Mouse (Mus musculus) ES-Bruce4 (cell line): ENCODE results near the gene Cldn3. TPM values are rescaled to one million over a fixed set of nuclear protein-coding genes. Genes with fewer than 3 reads are reported as not detected.
A peak's percentile ranks its signal among the peaks of the same experiment; 100 is the strongest.

ENCODE experiments used
- H3K27ac ChIP-seq: 2 replicates; pipeline ENCODE4 v1.5.1; 2012; ENCODE audit warnings: low read length, inconsistent platforms; ENCODE audit not compliant: insufficient read depth
- H3K27me3 ChIP-seq: 2 replicates; pipeline ENCODE4 v1.6.1; 2012; ENCODE audit warnings: mild to moderate bottlenecking, low read length, inconsistent platforms; ENCODE audit not compliant: control insufficient read depth, poor library complexity, insufficient read depth, severe bottlenecking
- H3K36me3 ChIP-seq: 2 replicates; pipeline ENCODE4 v1.6.1; 2012; ENCODE audit warnings: inconsistent platforms, mild to moderate bottlenecking, low read length, moderate library complexity; ENCODE audit not compliant: control insufficient read depth, poor library complexity, insufficient read depth, severe bottlenecking
- H3K4me1 ChIP-seq: one replicate; pipeline ENCODE4 v1.8.1; 2011; ENCODE audit warnings: low read length; ENCODE audit not compliant: control insufficient read depth, insufficient read depth
- H3K4me3 ChIP-seq: 2 replicates; pipeline ENCODE4 v1.5.1; 2011; ENCODE audit warnings: low read depth, mild to moderate bottlenecking, low read length
- H3K9ac ChIP-seq: 2 replicates; pipeline ENCODE4 v1.6.1; 2012; ENCODE audit warnings: low read depth, mild to moderate bottlenecking, inconsistent platforms; ENCODE audit not compliant: poor library complexity, severe bottlenecking
- H3K9me3 ChIP-seq: replicated peaks from 2 replicates; pipeline ENCODE4 v1.6.1; 2012; ENCODE audit warnings: mild to moderate bottlenecking, low read length, inconsistent platforms; ENCODE audit not compliant: control insufficient read depth, poor library complexity, insufficient read depth, severe bottlenecking
- CTCF ChIP-seq: IDR thresholded peaks from one replicate; pipeline ENCODE4 v1.8.1; 2011; ENCODE audit warnings: low read depth, low read length
- EP300 ChIP-seq: IDR thresholded peaks from 2 replicates; pipeline ENCODE4 v1.6.1; 2011; ENCODE audit warnings: low read depth, low read length; ENCODE audit not compliant: insufficient read depth
- POLR2A ChIP-seq: IDR thresholded peaks from one replicate; pipeline ENCODE4 v1.8.1; 2011; ENCODE audit warnings: low read length; ENCODE audit not compliant: insufficient read depth
- polyA plus RNA-seq: library from polyadenylated mRNA; stranded (reverse); fragments of >200 nt; gene quantifications from 2 replicates; pipeline ENCODE4 v1.2.4, GENCODE M21; 2011; ENCODE audit warnings: low read depth; ENCODE audit not compliant: missing spikeins, insufficient read depth, insufficient read length

Gene Cldn3
- polyA plus RNA-seq, 1 experiment: 22.4 TPM

DNA sequence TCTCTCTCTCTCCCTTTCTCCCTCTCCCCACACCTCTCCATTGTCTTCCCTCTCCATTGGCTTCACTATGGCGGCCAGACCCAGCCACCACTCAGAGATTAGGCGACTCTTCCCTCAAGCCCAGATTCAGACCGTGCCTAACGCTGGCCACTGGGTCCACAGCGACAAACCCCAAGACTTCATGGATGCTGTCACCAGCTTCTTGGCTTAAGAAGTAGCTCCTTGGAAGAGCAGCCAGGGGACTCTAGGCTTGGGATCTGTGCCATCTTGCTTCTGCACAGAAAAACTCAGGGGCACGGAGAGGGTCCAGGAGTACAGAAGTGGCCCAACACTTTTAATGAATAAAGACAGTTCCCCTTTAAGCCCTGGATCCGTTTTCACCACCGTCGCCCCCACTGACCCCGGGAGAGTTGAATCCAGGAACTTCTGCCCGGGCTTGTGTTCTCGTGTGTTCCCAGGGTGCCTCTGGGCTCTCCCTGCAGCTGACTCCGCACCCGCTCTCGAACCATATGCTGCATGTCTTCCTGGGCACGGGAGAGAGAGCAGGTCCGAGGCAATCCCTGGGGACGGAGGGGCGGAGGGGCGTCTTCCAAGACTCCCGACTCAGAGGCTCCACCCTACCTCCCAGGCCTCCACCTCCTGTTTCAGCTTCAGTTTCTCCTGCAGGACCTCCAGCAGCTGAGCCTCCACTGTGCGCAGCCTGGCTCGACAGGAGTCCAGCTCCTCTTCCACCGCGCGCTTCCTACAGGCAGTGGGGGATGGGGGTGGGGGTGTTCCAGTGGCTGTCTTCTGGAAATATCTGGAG lies 26.0 kb downstream of the Cldn3 start:
- peak overlapping the region; percentile 65 for H3K9ac ChIP-seq
- H3K27ac ChIP-seq: peak overlapping the region; percentile 93
- peaks cover 6% of the 10 kb centered on the region for H3K4me1 ChIP-seq
- peak overlapping the region; percentile 52 for H3K4me3 ChIP-seq
- TF ChIP-seq POLR2A (no peak), EP300 (0 out of 2 replicates have a peak, but pooled peaks have one; percentile 25), CTCF (no peak)
- no peaks in the 10 kb centered on the region for H3K27me3 ChIP-seq
- H3K36me3 ChIP-seq: 0 out of 2 replicates have a peak, but pooled peaks cover 2% of the 10 kb centered on the region
- H3K9me3 ChIP-seq: no peaks in the 10 kb centered on the region

DNA sequence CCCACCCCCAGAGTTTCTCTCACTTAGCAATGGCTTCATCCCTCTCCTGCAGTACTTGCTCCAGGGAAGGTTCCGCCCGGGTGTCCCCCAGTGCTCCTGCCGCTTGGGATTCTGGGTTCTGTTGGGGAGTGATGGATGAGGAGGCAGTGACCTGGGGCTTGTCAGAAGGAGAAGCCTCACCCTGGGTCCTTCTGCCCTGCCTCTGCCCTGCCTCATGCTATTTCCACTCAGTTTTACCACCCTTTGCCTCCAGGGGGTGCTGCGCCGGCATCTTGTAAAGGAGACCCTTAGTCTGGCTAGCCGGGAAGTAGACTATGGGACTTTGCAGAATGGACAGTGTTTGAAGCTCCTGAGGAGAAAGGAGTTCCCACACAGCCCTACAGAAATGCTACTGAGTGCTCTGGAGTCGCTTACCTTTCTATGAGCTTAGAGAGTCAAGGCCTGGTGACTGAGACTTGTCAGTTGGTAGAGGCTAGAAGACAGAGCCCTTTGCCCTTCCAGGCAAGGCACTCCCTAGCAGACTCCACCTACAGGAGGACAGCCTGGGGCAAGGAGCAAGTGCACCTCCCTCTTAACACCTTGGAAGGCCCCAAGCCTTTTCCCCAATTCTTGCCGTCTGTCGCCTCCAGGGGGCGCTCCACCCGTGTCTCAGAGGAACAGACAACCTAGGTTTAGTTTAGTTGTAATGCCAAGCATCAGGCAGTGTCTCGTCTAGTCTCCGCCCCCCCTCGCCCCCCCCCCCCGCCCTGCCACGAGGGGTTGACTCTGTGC lies 26.8 kb downstream of the Cldn3 start:
- Histone ChIP-seq H3K36me3 (0 out of 2 replicates have a peak, but pooled peaks cover 2% of the 10 kb centered on the region), H3K27ac (peak overlapping the region; percentile 93), H3K9me3 (no peaks in the 10 kb centered on the region), H3K27me3 (no peaks in the 10 kb centered on the region), H3K4me3 (peak overlapping the region; percentile 52), H3K4me1 (peaks cover 6% of the 10 kb centered on the region), H3K9ac (peak overlapping the region; percentile 65)
- TF ChIP-seq CTCF: peak; percentile 89
- no peak for TF ChIP-seq POLR2A
- peak; percentile 75; the same call in 1 of the 2 replicates for TF ChIP-seq EP300

DNA sequence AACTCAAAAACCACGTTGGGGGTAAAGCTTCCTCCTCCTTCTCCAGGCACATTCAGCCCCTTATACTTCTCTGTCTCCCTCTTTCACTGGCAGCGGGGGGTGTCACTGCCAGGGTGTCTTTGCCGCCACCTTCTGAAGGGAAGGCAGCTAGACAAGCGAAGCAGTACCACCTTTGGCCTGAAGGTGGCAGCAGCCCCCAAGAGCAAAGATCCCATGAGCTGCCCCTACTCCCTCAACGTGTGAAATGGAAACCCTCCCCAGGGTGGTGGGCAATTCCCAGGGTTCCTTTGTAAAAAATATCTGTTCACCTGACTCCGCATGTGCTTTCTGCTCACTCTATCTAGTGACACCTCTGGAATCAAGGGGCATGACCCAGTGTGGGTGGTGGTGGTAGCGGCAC lies 29.5 kb downstream of the Cldn3 start:
- no peak for TF ChIP-seq EP300
- TF ChIP-seq CTCF: peak; percentile 99
- Histone ChIP-seq H3K9ac (no peak overlapping the region), H3K4me1 (peaks cover 6% of the 10 kb centered on the region), H3K9me3 (no peaks in the 10 kb centered on the region), H3K36me3 (0 out of 2 replicates have a peak, but pooled peaks cover 2% of the 10 kb centered on the region), H3K27ac (no peak overlapping the region), H3K4me3 (no peak overlapping the region), H3K27me3 (no peaks in the 10 kb centered on the region)

DNA sequence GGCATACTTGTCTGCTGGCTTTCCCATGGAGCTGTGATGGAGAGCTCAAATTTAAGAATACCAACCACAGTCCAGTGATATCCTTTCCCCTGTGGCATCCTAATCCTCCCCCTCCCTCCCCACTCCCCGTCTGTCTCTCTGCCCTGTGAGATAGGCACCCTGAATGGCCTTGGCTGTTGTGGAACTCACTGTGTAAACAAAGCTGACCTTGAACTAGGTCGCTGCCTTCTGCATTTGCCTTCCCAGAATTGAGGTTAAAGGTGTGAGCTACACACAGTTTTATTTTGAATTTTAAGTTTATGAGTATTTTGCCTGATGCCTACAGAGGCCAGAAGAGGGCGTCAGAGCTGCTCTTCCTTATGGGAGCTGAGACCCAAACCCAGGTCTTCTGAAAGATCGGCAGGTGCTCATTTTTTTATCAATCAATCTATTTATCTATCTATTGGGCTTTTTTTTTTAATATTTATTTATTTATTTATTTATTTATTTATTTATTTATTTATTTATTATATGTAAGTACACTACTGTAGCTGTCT lies 30.3 kb downstream of the Cldn3 start:
- no peaks in the 10 kb centered on the region for H3K27me3 ChIP-seq
- no peak overlapping the region for H3K9ac ChIP-seq
- TF ChIP-seq CTCF (peak; percentile 32), EP300 (no peak)
- H3K27ac ChIP-seq: no peak overlapping the region
- H3K9me3 ChIP-seq: no peaks in the 10 kb centered on the region
- H3K4me3 ChIP-seq: no peak overlapping the region
- no peaks in the 10 kb centered on the region for H3K36me3 ChIP-seq
- no peaks in the 10 kb centered on the region for H3K4me1 ChIP-seq

DNA sequence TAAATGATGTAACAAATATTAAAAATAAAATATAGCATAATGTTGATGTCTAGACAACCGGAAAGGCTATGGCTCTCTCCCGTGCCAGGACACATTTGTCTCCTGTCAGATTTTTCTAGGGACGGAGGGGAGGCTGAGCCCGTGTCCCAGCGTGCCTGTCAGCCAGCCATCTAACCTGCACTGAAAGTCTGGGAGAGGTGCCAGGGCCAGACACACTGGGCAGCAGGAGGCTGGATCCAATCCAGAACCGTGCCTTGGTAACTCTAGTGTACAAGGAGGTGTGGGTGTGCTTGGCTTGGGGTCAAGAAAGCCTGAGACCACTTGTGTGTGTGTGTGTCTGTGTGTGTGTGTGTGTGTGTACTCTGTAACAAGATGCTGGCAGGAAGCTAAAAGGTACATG lies 35.8 kb downstream of the Cldn3 start:
- H3K9ac ChIP-seq: no peak overlapping the region
- H3K4me1 ChIP-seq: no peaks in the 10 kb centered on the region
- H3K4me3 ChIP-seq: no peak overlapping the region
- H3K27ac ChIP-seq: no peak overlapping the region
- no peaks in the 10 kb centered on the region for H3K36me3 ChIP-seq
- TF ChIP-seq EP300 (no peak), POLR2A (no peak), CTCF (no peak)
- no peaks in the 10 kb centered on the region for H3K9me3 ChIP-seq
- no peaks in the 10 kb centered on the region for H3K27me3 ChIP-seq
